Mouse (Mus musculus): ENCODE data around the gene Bdnf.

- no peak for TF ChIP-seq CTCF (conservative IDR thresholded peaks at IDR 0.05 in 1 of 2, IDR thresholded peaks at IDR 0.05 in 1 of 2; ENCODE audit: low read depth in 2 of 2, low read length in 2 of 2)
- TF ChIP-seq KAT2A (IDR thresholded peaks at IDR 0.05; ENCODE audit: insufficient replicate concordance, low read length), result no peak
- TF ChIP-seq MEF2A (IDR thresholded peaks at IDR 0.05; ENCODE audit: borderline replicate concordance, low read depth, low read length), result no peak
- no peak for TF ChIP-seq POLR2A (IDR thresholded peaks at IDR 0.05; ENCODE audit: low read depth, low read length)
- TF ChIP-seq USF1 (IDR thresholded peaks at IDR 0.05; ENCODE audit: low read depth, low read length), result no peak
Measured at GRCm38 (mm10) chr2:109725831-109726230, 51.3 kb downstream of the Bdnf start.
